Mouse (Mus musculus) CH12.LX (cell line): ENCODE measurements at regions not wholly inside any gene's neighbourhood (a gene's known extent, or its start where the extent isn't known, plus 50 kb on each side); places are given as distances from the start of the nearest gene placed in this dataset.

Experiments
- CHD2 ChIP-seq: IDR thresholded peaks from 2 replicates; pipeline ENCODE4 v1.6.1; 2011; ENCODE audit warnings: low read length, improper control_type of control experiment
- MAFK ChIP-seq: IDR thresholded peaks from 2 replicates; pipeline ENCODE4 v1.6.1; 2011; ENCODE audit warnings: low read length, improper control_type of control experiment; ENCODE audit not compliant: insufficient replicate concordance
- MAX ChIP-seq: IDR thresholded peaks from 2 replicates; pipeline ENCODE4 v1.6.1; 2011; ENCODE audit warnings: low read length, improper control_type of control experiment
- POLR2AphosphoS2 ChIP-seq: IDR thresholded peaks from 2 replicates; pipeline ENCODE4 v1.6.1; 2011; ENCODE audit warnings: low read depth, low read length, improper control_type of control experiment
- SMC3 ChIP-seq: IDR thresholded peaks from 2 replicates; pipeline ENCODE4 v1.6.1; 2011; ENCODE audit warnings: low read depth, low read length, improper control_type of control experiment

DNA sequence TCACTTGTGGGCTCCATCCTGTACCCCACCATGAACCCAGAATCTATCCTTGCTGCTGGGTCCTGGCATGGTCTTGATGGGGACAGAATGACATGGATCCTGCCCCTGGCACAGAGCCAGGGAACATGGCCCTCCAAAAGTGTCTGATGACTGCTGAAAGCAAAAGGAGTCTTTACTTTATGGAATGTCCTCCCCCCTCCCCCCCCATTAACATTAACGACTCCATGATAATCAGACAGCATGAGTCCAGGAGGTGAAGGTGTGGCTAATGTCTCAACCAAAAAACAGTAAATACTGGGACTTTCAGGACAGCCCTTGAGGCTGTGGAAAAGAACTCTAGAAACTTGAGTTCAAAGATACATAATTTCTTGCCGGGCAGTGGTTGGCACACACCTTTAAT is 133.9 kb upstream of the Spin1 start:
- TF ChIP-seq POLR2AphosphoS2 = no peak
- TF ChIP-seq MAX = no peak
- no peak for TF ChIP-seq CHD2
- TF ChIP-seq SMC3 = no peak
- no peak for TF ChIP-seq MAFK
